Mouse (Mus musculus): ENCODE data around the gene Mettl18. TPM values are rescaled to one million over a fixed set of nuclear protein-coding genes. Genes with fewer than 3 reads are reported as not detected.
A peak's percentile ranks its signal among the peaks of the same experiment; 100 is the strongest.
"Not testable (repeated sequence)": the region's sequence is repeated elsewhere in the genome, so short reads cannot be mapped to it uniquely, and the experiment has no call there.

Gene Mettl18
- polyA plus RNA-seq (2012; rRNA removed): 3.4 and 4.4 TPM in 2 replicates

DNA sequence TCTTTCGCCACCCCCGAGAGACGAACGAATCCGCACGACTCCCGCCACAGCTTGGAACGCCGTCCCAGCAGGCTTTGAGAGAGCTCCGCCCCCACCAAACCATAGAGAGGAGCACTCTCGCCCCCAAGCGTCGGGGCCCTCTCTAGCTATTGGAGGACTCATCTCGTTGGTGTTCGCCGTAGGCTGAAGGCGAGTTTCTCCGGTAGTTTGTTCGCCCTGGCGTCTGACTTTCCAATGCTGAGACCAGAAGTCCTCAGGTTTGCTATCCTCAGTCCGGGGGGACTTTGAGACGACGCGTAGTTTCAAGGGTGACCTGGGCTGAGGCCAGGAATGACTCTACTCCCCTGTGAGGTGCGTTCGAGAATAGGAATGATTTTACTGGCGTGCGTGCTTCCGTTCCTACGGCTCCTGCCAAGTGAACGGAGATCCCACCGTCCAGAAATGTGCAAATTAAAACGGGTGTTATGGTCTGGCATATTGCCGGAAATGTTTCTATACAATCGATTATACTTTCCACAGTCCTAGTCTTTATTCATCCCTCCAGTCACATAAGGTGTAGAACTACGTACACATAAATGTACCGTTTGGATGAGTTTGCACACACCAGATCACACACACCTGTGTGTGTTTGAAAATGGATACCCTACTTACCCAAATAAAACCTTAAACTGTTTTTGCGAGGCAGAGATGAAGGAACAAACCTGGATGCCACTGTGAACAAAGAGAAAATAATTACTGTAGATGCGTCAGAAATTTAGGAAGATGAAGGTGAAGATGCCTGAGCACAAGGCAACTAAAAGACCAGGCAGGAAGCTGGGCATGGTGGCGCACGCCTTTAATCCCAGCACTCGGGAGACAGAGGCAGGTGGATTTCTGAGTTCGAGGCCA is at the start of gene Mettl18, which contains the start of gene BC055324:
Gene Mettl18, plus strand, starts transcription at position 169 of the 888 bp plus-strand sequence.
Gene BC055324, minus strand, starts transcription at position 76 of the 888 bp plus-strand sequence.
- peak; percentile 77 to 93 for DNase-seq (ENCODE audit: extremely low spot score in 1 of 2, low spot score in 1 of 2)

DNA sequence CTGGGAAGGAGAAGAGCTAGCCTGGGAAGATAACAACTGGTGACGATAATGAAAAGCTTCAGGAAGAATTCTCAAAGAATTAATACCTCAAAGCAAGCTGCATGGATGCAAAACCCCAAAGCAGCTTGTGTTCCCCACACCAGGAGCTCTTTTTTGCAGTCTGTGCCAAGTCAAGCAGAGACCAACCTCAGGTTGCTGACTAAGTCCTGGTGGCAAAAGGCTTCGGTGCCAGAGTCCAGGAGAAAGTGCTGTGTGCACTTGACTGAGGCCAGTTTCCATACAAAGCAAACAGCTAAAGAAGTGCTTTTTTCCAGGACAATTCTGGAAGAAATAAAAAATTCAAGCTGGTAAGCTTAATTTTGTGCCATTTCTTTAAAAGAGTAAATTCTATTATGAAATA is 41.3 kb upstream of the Mettl18 start:
- no peak for DNase-seq (ENCODE audit: extremely low spot score in 1 of 2, low spot score in 1 of 2)

DNA sequence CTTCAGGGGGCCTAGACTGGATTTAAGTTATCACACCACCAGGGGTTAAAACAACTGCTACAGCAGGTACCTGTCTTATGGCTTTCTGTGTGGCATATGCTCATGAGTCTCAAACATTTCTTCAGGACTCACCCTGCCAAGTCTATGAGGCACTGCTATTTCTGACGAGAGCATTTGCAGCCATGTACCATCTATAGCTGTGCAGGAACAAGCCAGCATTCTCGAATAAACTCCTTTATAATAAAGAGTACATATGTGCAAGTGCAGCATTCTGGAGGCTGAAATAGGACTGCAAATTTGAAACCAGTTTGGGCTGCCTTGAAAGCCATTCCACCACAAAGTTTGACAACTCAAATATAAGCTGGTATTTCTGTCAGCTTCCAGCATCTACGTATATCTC is 36.7 kb upstream of the Mettl18 start:
- peak; percentile 25 to 37 for DNase-seq (ENCODE audit: extremely low spot score in 1 of 2, low spot score in 1 of 2)

DNA sequence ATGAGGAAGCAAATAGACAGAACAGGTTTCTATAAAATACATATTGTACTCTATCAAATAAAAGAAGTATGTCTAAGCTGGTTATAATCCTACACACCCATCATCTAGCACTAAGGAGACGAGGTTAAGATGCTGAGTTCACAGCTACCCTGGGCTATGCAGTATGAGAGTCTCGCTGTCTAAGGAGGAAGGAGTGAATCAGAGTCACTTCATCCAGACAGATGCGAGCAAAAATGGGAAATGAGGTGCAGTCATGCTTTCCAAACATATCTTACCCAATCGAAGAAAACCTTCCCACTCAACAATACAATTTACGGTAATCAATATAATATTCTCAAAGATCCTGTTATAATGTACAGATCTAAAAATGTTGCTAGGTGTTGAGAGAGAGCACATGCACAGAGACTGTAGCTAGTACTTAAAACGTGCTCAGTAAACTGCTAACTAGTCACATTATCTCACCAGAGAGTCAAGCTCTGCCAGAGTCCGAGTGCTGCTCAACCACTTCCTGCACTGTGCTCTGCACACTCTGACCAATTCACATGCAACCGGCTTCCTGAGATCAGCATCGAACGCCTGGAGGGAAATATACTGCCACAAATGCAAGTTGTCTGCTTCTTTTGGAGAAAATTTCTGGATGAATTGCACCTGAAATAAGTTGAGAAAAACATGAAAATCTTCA is 30.5 kb upstream of the Mettl18 start:
- no peak for DNase-seq (ENCODE audit: extremely low spot score in 1 of 2, low spot score in 1 of 2)

DNA sequence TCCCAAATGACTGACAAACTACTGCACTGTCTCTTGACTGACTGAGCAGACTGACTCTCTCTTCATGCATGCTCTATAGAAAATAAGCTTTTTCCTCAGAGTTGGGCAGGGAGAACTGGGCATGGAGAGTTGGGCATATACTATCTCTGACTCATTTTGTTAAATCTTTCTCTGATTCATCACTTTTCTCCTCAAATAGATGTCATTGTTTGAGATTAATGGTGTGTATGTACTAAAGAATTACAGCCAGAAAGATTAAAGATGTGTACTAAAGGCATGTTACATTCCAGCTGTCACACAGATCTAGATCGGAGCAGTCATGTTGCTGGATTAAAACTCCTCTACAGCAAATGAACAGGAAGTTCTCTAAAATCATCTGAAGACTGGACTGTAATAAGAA is 20.2 kb upstream of the Mettl18 start:
- DNase-seq (ENCODE audit: extremely low spot score in 1 of 2, low spot score in 1 of 2): no peak

DNA sequence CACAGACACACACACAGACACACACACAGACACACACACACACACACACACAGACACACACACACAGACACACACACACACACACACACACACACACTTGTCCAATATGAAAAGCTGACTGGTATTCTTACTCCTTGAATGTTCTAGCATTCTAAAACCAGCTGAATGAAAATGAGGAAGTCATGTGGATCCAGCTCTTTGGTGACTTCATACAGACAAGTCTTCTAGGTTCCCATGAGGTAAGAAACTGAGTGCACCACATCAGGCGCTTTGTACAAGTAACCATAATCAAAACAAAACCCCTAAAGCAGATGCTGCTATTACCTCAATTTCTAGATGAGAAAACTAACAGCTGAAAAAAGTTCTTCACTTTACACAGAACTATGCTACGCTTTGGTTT is 19.6 kb upstream of the Mettl18 start:
- DNase-seq (ENCODE audit: extremely low spot score in 1 of 2, low spot score in 1 of 2): no peak

DNA sequence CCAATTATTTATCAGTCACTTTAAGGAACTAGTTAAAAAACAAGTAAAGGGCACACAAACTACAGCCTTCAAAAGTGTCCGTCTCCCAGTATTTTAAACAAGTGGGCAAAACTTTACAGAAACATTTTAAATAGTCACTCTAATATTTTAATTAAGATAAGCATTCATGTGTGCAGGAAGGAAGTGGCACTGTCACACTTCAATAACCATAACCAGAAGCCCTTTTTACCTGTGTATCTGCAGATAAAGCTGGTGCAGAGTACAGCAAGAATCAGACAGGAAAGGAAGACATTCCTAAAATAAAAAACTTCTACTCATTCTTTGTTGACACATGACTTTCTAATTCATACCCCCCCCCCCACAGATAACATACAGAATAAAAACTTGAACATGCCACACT is 18.2 kb upstream of the Mettl18 start:
- no peak for DNase-seq (ENCODE audit: extremely low spot score in 1 of 2, low spot score in 1 of 2)

DNA sequence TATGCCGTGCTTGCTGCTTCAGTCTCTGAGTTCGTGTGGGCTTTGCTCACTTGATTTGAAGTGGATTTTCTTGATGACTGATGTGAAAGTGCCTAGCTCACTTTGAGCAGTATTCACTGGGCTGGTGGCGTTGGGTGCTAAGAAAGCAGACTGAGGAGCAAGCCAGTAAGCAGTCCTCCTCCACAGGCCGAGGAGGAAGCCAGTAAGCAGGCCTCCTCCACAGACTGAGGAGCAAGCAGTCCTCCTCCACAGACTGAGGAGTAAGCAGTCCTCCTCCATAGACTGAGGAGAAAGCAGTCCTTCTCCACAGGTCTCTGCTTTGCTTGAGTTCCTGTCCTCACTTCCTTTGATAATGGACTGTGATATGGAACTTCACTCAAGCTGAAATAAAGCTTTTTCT is 2.3 kb upstream of the Mettl18 start:
- no peak for DNase-seq (ENCODE audit: extremely low spot score in 1 of 2, low spot score in 1 of 2)

DNA sequence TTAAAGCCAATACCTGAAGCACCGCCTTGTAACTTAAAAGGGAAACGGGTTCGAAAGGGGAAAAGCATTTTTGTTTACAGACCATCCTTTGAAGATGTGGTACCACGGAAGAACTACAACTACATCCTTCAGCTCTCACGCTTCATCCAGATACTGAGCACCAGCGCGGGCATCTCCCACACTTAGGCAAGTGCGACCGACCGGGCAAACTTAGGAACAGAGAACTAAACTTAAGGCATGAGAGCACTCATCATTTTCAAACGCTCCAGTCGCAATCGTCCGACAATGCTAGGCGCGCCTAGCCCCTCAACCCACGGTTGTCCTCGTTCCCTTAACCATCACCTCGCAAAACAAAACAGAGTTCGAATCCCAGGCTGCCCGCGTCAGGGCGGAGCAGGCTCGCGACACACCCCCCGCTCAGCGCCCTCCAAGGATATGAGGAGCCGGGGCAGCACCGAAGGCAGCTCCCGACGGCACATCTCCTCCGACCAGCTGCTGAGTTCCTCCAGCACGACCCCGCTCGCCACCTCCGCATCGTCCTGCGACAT is 442 bp upstream of the Mettl18 start:
- DNase-seq (ENCODE audit: extremely low spot score in 1 of 2, low spot score in 1 of 2): no peak

DNA sequence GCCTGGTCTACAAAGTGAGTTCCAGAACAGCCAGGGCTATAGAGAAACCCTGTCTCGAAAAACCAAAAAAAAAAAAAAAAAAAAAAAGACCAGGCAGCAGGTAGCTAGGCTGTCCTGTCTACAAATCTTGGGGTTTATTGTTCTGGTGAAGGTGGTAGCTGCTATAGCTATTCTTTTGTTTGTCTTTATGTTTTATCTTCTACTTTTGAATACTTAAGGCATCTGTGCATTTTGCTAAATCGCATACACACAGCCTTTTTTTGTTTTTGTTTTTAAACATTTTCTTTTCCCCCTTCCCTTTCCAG is 872 bp downstream of the Mettl18 start:
- DNase-seq (ENCODE audit: extremely low spot score in 1 of 2, low spot score in 1 of 2): no peak

DNA sequence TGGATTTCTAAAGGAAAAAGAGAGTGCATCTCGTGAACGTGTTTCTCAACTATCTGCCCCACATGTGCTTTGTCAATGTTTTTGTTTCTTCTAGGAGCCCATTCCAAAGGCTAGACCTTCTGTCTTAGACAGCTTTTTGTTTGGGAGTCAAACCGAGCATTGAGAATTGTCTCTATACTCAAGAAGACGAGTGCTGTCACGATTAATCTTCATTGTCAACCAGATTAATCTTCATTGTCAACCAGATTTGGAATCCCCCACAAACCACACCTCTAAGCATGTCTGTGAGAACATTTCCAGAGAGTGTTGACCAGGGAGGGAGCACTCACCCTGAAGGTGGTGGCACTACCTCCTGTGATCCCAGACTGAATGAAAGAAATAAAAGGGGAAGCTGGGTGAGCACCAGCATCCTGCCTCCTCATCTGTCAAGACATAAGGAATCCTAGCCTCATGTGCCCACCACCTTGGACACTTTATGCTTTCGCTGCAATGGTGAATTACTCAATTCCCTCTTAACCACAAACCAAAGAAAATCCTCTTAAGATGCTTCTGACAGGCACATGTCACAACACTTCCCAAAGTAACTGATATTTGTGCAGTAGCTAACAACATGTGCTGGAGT is 7.3 kb downstream of the Mettl18 start:
- no peak for DNase-seq (ENCODE audit: extremely low spot score in 1 of 2, low spot score in 1 of 2)

DNA sequence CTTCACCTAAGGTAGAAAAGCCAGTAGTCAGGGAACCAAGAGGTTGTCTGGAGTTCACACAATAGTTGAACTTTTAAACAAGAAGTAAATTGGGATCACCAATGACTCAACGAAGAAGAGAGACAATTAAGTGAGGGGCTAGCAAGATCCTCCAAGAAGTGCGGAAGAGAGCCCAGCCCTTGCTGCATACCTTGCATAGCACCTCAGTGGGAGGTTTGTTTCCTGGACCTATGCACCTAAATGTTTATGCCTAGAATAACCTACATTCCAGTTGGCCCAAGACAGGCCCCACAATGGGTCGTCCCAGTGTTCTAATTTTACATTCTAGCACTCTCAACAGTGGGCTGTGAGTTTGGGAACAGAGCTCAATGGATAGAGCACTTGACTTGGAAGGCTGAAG is 9.6 kb downstream of the Mettl18 start:
- no peak for DNase-seq (ENCODE audit: extremely low spot score in 1 of 2, low spot score in 1 of 2)

DNA sequence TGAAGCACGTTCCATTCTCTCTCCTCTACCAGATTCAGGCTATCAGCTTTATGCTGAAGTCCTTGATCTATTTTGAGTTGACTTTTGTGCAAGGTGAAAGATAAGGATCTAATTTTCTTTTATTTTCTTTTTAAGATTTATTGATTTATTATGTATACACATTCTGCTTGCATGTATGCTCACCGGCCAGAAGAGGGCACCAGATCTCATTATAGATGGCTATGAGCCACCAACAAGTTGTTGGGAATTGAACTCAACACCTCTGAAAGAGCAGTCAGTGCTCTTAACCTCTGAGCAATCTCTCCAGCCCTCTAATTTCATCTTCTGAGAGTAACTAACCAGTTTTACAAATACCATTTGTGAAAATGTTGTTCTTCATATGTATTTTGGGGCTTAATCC is 14.5 kb downstream of the Mettl18 start:
- peak in 1 of 2 experiments; percentile 23 for DNase-seq (ENCODE audit: extremely low spot score in 1 of 2, low spot score in 1 of 2)

DNA sequence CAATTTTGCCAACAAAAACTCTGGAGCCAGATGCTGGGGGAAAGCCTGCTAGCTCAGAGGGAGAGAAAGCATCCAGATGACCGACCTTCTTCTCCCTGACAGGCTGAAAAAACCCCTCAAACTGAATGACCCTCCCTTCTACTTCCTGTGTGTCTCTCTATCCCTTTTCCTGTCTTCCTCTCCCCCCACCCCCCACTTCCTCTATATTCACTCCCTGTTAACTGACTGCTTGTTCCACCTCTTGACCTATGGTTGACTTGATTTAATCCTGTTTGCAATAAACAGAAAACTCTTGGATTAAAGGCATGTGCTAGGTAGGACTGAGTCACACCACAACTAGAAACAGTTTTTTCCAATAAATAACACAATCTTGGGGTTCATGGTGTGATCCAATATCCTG is 19.9 kb downstream of the Mettl18 start:
- no peak for DNase-seq (ENCODE audit: extremely low spot score in 1 of 2, low spot score in 1 of 2)

DNA sequence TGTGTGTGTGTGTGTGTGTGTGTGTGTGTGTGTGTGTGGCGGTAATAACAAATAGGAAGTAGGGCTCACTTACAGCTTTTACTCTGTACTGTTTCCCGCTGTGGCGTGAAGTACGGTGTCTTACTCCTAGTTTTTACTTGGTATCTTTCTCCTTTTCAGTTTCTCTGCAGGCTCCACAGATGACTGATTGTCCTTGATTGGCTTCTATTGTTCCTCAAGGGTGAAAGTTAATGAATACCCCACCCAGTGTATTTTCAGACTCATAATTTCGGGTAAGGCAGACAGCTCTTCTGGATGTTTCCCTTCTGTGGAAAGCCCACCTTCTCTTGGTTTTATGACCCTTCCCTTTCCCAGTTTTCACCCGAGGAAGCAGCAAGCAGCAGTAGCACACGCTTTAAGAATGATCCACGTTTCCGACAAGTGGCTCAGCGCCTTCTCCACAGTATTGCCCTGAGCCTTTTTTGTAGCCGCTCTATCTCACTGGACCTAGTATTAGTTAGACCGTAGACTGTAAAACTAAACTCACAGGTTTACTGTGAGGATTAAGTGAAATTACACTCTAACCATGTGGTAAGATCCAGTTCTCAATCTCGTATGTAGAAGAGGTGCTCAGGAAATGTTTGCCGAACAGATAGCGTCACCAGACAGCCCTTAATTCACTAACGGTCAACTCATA is 23.7 kb downstream of the Mettl18 start:
- DNase-seq (ENCODE audit: extremely low spot score in 1 of 2, low spot score in 1 of 2): no peak

DNA sequence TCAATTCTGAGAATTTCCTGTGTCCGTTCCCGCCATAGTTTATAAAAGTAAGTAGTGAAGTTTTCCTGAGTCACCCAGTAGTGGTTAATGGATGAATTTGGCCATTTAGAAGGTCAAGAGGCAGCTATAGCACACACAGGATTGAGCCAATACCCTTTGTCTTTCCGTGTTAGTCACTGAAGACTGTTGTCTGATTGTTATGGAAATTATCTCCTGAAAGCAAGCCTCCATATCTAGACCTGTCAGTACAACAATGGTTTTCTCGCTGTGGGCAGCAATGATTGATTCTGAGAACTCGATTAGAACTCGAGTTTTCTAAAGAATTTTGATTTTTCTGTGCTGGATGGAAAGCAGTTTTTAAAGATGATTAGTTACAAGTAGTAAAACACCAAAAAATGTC is 25.1 kb downstream of the Mettl18 start:
- no peak for DNase-seq (ENCODE audit: extremely low spot score in 1 of 2, low spot score in 1 of 2)

DNA sequence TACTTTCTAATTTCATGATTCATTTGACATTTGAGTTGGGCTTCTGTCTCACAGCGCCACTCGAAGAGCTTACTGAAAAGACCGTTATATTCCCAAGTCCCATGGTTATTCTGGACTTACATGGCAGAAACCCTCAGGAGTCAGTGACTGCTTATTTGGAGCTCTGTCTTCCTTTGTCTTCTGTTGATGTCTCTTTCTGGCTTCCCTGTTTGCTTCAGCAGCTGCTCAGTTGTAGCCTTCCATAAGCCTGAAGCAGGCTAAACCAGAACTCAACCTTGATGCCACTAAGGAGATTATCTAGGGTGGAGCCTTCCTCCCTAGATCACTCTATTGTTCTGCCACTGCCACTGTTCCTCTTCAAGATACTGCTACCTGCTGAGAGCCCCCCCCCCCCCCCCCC is 26.1 kb downstream of the Mettl18 start:
- not testable (repeated sequence) for DNase-seq (ENCODE audit: extremely low spot score in 1 of 2, low spot score in 1 of 2)

DNA sequence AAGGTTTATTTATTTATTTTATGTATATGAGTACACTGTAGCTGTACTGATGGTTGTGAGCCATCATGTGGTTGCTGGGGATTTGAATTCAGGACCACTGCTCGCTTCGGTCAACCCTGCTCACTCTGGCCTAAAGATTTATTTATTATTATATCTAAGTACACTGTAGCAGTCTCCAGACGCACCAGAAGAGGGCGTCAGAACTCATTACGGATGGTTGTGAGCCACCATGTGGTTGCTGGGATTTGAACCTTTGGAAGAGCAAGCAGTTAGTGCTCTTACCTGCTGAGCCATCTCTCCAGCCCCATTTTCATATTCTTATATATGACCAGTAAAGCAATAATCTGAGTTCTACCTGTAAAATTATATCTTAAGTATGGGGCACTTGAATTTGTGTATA is 27.4 kb downstream of the Mettl18 start:
- DNase-seq (ENCODE audit: extremely low spot score in 1 of 2, low spot score in 1 of 2): not testable (repeated sequence)

DNA sequence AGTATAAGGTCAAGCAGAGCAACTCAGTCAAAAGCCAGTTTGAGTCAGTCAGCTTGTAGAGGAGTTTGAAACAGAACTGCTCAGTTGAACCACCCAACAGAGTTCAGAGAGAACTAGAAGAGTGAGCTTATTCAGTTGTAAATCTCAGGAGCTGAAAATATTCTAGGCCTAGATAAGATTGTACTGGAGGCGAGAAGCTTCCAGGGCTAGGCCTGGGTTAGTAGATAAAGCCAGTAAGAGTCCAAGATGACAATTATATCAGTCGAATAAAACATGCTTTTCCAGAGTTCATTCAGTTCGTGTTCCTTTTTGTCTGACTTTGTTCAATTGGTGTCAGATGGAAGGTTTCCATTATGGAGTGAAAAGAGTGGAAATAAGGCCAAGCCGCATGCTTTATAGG is 31.0 kb downstream of the Mettl18 start:
- DNase-seq (ENCODE audit: extremely low spot score in 1 of 2, low spot score in 1 of 2): no peak

DNA sequence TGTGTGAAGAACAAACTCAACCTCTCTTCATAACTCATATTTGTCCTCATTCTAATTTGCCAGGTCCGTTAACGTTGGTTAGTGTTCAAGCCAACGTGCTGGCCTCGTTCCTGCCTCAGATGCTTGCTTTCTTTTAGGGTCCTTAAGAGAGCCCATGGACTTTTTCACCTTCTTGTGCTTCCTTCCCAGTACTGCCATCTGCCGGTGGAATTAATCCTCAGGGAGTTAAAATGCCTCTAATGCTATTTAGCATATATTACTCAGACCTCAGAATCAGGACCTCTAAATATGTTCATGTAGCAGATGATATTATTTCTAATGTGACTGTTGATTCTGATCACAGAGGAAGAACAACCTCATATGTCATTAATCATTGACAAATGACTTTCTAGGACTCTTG is 32.7 kb downstream of the Mettl18 start:
- DNase-seq (ENCODE audit: extremely low spot score in 1 of 2, low spot score in 1 of 2): peak in 1 of 2 experiments; percentile 27

All from frontal cortex, adult 2 months (tissue).